Mouse (Mus musculus) MEL (cell line): ENCODE measurements around the gene Rapgef1. TPM values are rescaled to one million over a fixed set of nuclear protein-coding genes. Genes with fewer than 3 reads are reported as not detected.

Source experiments
- DNase-seq: peaks from one replicate; pipeline ENCODE4 v3.0.0; 2011; ENCODE audit warnings: low read depth, low spot score
- H3K27ac ChIP-seq: 2 replicates; pipeline ENCODE4 v1.5.1; 2012; ENCODE audit warnings: low read depth, mild to moderate bottlenecking, control low read depth, low read length, moderate library complexity; ENCODE audit not compliant: control insufficient read depth
- H3K27me3 ChIP-seq, 2 experiments: fragments of 150-350 bp in 1 of 2; sonication (generic) in 1 of 2; 2 replicates each; pipeline ENCODE4 v1.6.1; 2012; ENCODE audit warnings: low read length in 2 of 2, mild to moderate bottlenecking in 2 of 2, improper control_type of control experiment in 1 of 2, moderate library complexity in 1 of 2; ENCODE audit not compliant: insufficient read depth in 2 of 2, control insufficient read depth in 1 of 2
- H3K36me3 ChIP-seq, 2 experiments: 2 replicates each; pipeline ENCODE4 v1.6.1; 2012 to 2014; ENCODE audit warnings: low read length in 2 of 2, improper control_type of control experiment in 1 of 2, inconsistent platforms in 1 of 2, mild to moderate bottlenecking in 1 of 2; ENCODE audit not compliant: insufficient read depth in 2 of 2, control insufficient read depth in 1 of 2
- H3K4me1 ChIP-seq, 2 experiments: fragments of 150-350 bp in 1 of 2; sonication (generic) in 1 of 2; 2 replicates each; pipeline ENCODE4 v1.6.1; 2012; ENCODE audit warnings: low read length in 2 of 2, improper control_type of control experiment in 1 of 2, mild to moderate bottlenecking in 1 of 2; ENCODE audit not compliant: insufficient read depth in 2 of 2, control insufficient read depth in 1 of 2
- H3K4me3 ChIP-seq, 2 experiments: fragments of 150-350 bp in 1 of 2; sonication (generic) in 1 of 2; 2 replicates each; pipeline ENCODE4 v1.5.1; 2012; ENCODE audit warnings: low read depth in 2 of 2, low read length in 2 of 2, mild to moderate bottlenecking in 2 of 2, moderate library complexity in 2 of 2, control low read depth in 1 of 2, improper control_type of control experiment in 1 of 2; ENCODE audit not compliant: control insufficient read depth in 1 of 2, insufficient read depth in 1 of 2
- H3K79me2 ChIP-seq: 2 replicates; pipeline ENCODE4 v1.6.1; 2012; ENCODE audit warnings: mild to moderate bottlenecking, low read length, moderate library complexity; ENCODE audit not compliant: control insufficient read depth, poor library complexity, insufficient read depth
- H3K9ac ChIP-seq: 2 replicates; pipeline ENCODE4 v1.6.1; 2012; ENCODE audit warnings: low read depth, mild to moderate bottlenecking, control low read depth, low read length, moderate library complexity; ENCODE audit not compliant: control insufficient read depth, poor library complexity, severe bottlenecking
- H3K9me3 ChIP-seq: fragments of 150-350 bp; sonication (generic); replicated peaks from 2 replicates; pipeline ENCODE4 v1.6.1; 2012; ENCODE audit warnings: mild to moderate bottlenecking, low read length, improper control_type of control experiment, moderate library complexity; ENCODE audit not compliant: insufficient read depth
- EP300 ChIP-seq, 2 experiments: IDR thresholded peaks; 2 replicates each; pipeline ENCODE4 v1.6.1; 2011; ENCODE audit warnings: improper control_type of control experiment in 2 of 2, low read length in 2 of 2, low read depth in 1 of 2, mild to moderate bottlenecking in 1 of 2
- GATA1 ChIP-seq: IDR thresholded peaks from 2 replicates; pipeline ENCODE4 v1.6.1; 2011; ENCODE audit warnings: low read depth, low read length, improper control_type of control experiment
- JUND ChIP-seq: IDR thresholded peaks from 2 replicates; pipeline ENCODE4 v1.6.1; 2011; ENCODE audit warnings: low read depth, mild to moderate bottlenecking, improper control_type of control experiment, low read length
- MAFK ChIP-seq: IDR thresholded peaks from 2 replicates; pipeline ENCODE4 v1.6.1; 2011; ENCODE audit warnings: low read depth, mild to moderate bottlenecking, low read length, improper control_type of control experiment, borderline replicate concordance
- MAX ChIP-seq: IDR thresholded peaks from 2 replicates; pipeline ENCODE4 v1.6.1; 2011; ENCODE audit warnings: low read length, improper control_type of control experiment
- MAZ ChIP-seq: IDR thresholded peaks from 2 replicates; pipeline ENCODE4 v1.6.1; 2012; ENCODE audit warnings: low read depth, mild to moderate bottlenecking, inconsistent platforms, low read length, improper control_type of control experiment
- MEF2A ChIP-seq: IDR thresholded peaks from 2 replicates; pipeline ENCODE4 v1.6.1; 2014; ENCODE audit warnings: low read depth, mild to moderate bottlenecking, inconsistent platforms, low read length, improper control_type of control experiment; ENCODE audit not compliant: poor library complexity, insufficient replicate concordance, severe bottlenecking; ENCODE audit errors: extremely low read depth
- MXI1 ChIP-seq: IDR thresholded peaks from 2 replicates; pipeline ENCODE4 v1.6.1; 2011; ENCODE audit warnings: mild to moderate bottlenecking, low read depth, low read length, improper control_type of control experiment
- MYC ChIP-seq: IDR thresholded peaks from 2 replicates; pipeline ENCODE4 v1.6.1; 2011; ENCODE audit warnings: low read depth, mild to moderate bottlenecking, low read length, improper control_type of control experiment, moderate library complexity
- NRF1 ChIP-seq: IDR thresholded peaks from 2 replicates; pipeline ENCODE4 v1.6.1; 2014; ENCODE audit warnings: low read depth, mild to moderate bottlenecking, inconsistent platforms, low read length, improper control_type of control experiment, moderate library complexity; ENCODE audit not compliant: poor library complexity, insufficient read depth, severe bottlenecking
- POLR2AphosphoS2 ChIP-seq: IDR thresholded peaks from 2 replicates; pipeline ENCODE4 v1.6.1; 2011; ENCODE audit warnings: low read length, improper control_type of control experiment
- POLR2AphosphoS5 ChIP-seq: IDR thresholded peaks from 2 replicates; pipeline ENCODE4 v1.6.1; 2012; ENCODE audit warnings: low read depth, borderline replicate concordance, mild to moderate bottlenecking, inconsistent platforms, low read length, moderate library complexity, mixed read lengths
- RAD21 ChIP-seq: IDR thresholded peaks from 2 replicates; pipeline ENCODE4 v1.6.1; 2011; ENCODE audit warnings: mild to moderate bottlenecking, low read depth, low read length, improper control_type of control experiment
- SIN3A ChIP-seq: IDR thresholded peaks from 2 replicates; pipeline ENCODE4 v1.6.1; 2012; ENCODE audit warnings: low read length, improper control_type of control experiment, inconsistent platforms
- TBP ChIP-seq: IDR thresholded peaks from 2 replicates; pipeline ENCODE4 v1.8.0; 2011; ENCODE audit warnings: low read depth, low read length, improper control_type of control experiment
- USF1 ChIP-seq: IDR thresholded peaks from 2 replicates; pipeline ENCODE4 v1.6.1; 2014; ENCODE audit warnings: low read depth, mild to moderate bottlenecking, inconsistent platforms, low read length, improper control_type of control experiment, moderate library complexity
- polyA plus RNA-seq, 2 experiments: library from polyadenylated mRNA; stranded (reverse) in 1 of 2; unstranded in 1 of 2; fragments of >175 nt in 1 of 2; fragments of >200 nt in 1 of 2; gene quantifications; 2 replicates each; pipeline versions ENCODE4 v1.2.1 to v1.2.4; 2012; ENCODE audit warnings: low replicate concordance in 2 of 2, low read depth in 1 of 2; ENCODE audit not compliant: insufficient read length in 2 of 2, insufficient read depth in 1 of 2, missing spikeins in 1 of 2
- total RNA-seq: library from RNA; depleted of rRNA; stranded (reverse); fragments of 300-350 nt; gene quantifications from 2 replicates; pipeline ENCODE4 v1.2.3, GENCODE M21; 2012

Gene Rapgef1
- total and polyA plus RNA-seq, 3 experiments = 57.2 to 88.3 (median 77.0) TPM

DNA sequence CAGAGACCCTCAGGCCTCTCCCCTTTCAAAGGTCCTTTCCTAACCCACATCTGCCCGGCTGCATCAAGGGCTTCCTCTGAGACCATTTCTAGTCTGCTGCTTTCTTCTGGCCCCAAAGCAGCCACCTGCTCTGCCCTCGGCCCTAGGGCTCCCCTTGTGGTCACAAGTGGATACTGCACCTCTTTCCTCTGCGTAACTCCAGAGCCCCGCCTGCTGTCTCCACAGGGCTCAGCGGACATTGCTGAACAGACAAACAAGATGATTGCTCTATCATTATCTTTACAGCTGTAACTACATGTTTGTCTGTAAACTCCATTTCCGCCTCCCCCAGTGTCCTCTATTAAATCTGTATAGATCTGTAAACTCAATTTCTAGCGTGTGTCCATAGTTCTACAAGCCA, 37.1 kb upstream of the Rapgef1 start (continued):
- no peak for TF ChIP-seq USF1

DNA sequence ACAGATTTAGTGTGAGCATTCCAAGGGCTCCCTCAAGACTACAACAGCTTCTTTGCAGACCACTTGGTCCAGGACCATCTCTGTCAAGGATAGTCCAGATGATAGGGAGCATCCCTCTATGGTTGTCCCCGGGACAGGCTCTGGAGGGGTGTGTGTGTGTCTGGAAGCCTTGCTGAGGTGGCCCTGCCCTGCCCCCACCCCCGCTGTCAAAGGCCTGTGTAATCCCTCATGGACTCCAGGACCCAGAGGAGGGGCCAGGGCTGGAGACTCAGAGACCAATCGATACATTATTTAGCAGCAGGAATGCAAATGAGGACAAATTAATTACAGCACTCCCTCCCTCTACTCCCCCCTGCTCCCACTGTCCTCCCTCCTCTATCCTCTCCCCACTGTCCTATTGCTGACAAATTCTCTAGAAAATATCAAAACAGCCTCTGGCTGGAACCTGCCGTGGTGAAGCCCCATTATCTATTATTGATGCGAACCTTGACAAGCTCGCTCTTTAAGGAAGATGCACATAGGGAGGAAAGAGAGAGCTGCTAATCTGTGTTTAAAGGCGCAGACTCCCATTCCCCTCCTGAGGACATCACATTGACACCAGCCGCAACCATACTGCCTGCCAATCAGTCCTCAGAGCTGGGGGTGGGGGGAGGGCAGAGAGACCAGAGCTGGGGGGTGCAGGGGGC, 33.4 kb upstream of the Rapgef1 start:
- no peak overlapping the region for H3K9ac ChIP-seq
- H3K27me3 ChIP-seq = no peaks in the 10 kb centered on the region
- H3K79me2 ChIP-seq = no peaks in the 10 kb centered on the region
- TF ChIP-seq SIN3A = no peak
- no peak for TF ChIP-seq NRF1
- no peak for TF ChIP-seq MYC
- no peak for TF ChIP-seq TBP
- TF ChIP-seq RAD21 = no peak
- H3K27ac ChIP-seq = no peak overlapping the region
- no peak for DNase-seq
- H3K9me3 ChIP-seq = no peaks in the 10 kb centered on the region
- no peak overlapping the region for H3K4me3 ChIP-seq
- no peaks in the 10 kb centered on the region for H3K36me3 ChIP-seq
- no peaks in the 10 kb centered on the region for H3K4me1 ChIP-seq

GRCm38 (mm10) chr2:29588006-29588405, 31.5 kb upstream of the Rapgef1 start:
- Histone ChIP-seq H3K4me3 (no peak overlapping the region), H3K27ac (no peak overlapping the region), H3K9me3 (no peaks in the 10 kb centered on the region), H3K4me1 (no peaks in the 10 kb centered on the region), H3K9ac (no peak overlapping the region), H3K27me3 (no peaks in the 10 kb centered on the region), H3K79me2 (no peaks in the 10 kb centered on the region), H3K36me3 (no peaks in the 10 kb centered on the region)
- DNase-seq = no peak
- TF ChIP-seq POLR2AphosphoS5 (no peak), MXI1 (no peak), MEF2A (no peak), MAZ (no peak), MAFK (no peak), GATA1 (no peak), MAX (no peak), POLR2AphosphoS2 (no peak), EP300 (IDR thresholded peaks at IDR 0.05; ENCODE audit: low read depth in 1 of 2, low read length in 2 of 2) (no peak), USF1 (no peak), JUND (no peak)
